Mouse (Mus musculus): ENCODE results near the gene Ovgp1. TPM values are rescaled to one million over a fixed set of nuclear protein-coding genes. Genes with fewer than 3 reads are reported as not detected.
"Not testable (repeated sequence)": the region's sequence is repeated elsewhere in the genome, so short reads cannot be mapped to it uniquely, and the experiment has no call there.

Ovgp1 gene
- polyA plus RNA-seq, 1 experiment = 3.9 TPM

DNA sequence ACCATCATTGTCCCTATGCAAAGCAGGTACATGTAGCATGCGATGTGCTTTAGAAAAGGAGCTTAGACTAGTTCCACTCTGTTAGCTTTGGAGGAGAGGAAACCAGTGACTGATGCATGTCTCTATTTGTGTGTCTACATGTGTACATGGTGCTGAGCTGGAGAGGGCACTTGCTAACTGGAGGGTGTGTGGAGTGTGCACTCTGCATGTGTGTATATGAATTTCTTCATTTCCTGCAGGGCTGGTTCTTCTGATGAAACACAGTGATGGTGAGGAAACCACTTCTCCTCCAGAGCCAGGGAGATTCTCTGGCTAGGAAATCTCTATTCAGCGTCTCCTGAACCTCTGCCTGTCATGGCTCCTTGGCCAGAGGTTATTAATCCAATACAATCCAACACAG lies 663 bp downstream of the Ovgp1 start:
- WGBS = 88% methylated on average over 2 of the region's 2 CpGs

GRCm38 (mm10) chr3:105989611-105990010 lies 16.1 kb downstream of the Ovgp1 start:
- WGBS = 95% methylated on average over 5 of the region's 5 CpGs

More for the DNA sequence above, 663 bp downstream of the Ovgp1 start:
- DNase-seq = no peak
- H3K27me3 ChIP-seq (ENCODE audit: control insufficient read depth, insufficient read depth, low read length) = no peaks in the 10 kb centered on the region
- TF ChIP-seq CTCF (IDR thresholded peaks at IDR 0.05; ENCODE audit: borderline replicate concordance, control insufficient read depth, extremely low read depth, insufficient read depth, low read length, poor library complexity) = no peak
- no peak for TF ChIP-seq POLR2A (IDR thresholded peaks at IDR 0.05; ENCODE audit: control insufficient read depth, extremely low read depth, insufficient read depth, low read length, poor library complexity)
- no peak overlapping the region for H3K4me3 ChIP-seq (ENCODE audit: control insufficient read depth, insufficient read depth, low read length)
- H3K36me3 ChIP-seq (ENCODE audit: control insufficient read depth, insufficient read depth, low read length) = peaks cover 4% of the 10 kb centered on the region
- no peaks in the 10 kb centered on the region for H3K4me1 ChIP-seq (replicated peaks; ENCODE audit: control insufficient read depth, insufficient read depth, low read length)
- no peak overlapping the region for H3K27ac ChIP-seq (ENCODE audit: control insufficient read depth, insufficient read depth, low read length)

DNA sequence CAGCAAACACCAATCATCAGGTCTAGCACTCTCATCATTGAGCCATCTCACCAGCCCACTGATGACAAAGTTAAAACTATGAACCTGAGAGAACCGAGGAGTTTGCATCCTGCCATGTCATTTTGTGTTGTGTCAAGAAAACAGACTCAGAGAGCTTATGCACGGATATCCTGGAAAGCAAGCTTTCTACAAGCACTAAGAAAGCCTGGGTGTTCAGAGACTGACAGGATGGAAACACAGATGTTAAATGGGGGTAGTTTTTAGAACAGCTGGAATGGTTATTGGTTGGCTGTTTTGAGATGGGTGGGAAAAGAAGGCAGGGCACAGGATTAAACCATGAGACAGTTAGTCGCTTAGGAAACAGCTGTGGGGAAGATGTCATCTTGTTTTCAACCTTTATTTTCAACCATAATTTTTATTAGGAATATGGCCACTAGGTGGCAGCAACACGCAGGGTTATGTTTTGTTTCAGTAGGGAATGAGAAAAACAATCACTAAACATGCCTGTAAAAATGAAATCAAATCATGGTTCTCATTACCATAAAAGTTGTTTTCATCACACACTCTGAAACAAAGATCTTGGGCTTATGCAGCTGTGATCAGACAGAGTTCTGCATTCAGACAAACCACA lies 18.3 kb downstream of the Ovgp1 start:
- Histone ChIP-seq H3K27ac (ENCODE audit: control insufficient read depth, insufficient read depth, low read length) (no peak overlapping the region), H3K27me3 (ENCODE audit: control insufficient read depth, insufficient read depth, low read length) (no peaks in the 10 kb centered on the region), H3K4me1 (replicated peaks; ENCODE audit: control insufficient read depth, insufficient read depth, low read length) (no peaks in the 10 kb centered on the region), H3K36me3 (ENCODE audit: control insufficient read depth, insufficient read depth, low read length) (no peaks in the 10 kb centered on the region), H3K4me3 (ENCODE audit: control insufficient read depth, insufficient read depth, low read length) (no peak overlapping the region)
- WGBS = 11% methylated on average over 4 of the region's 4 CpGs
- DNase-seq = peak; percentile 51
- no peak for TF ChIP-seq POLR2A (IDR thresholded peaks at IDR 0.05; ENCODE audit: control insufficient read depth, extremely low read depth, insufficient read depth, low read length, poor library complexity)

More at GRCm38 (mm10) chr3:105989611-105990010, 16.1 kb downstream of the Ovgp1 start:
- DNase-seq; H3K27me3 ChIP-seq (ENCODE audit: control insufficient read depth, insufficient read depth, low read length); H3K36me3 ChIP-seq (ENCODE audit: control insufficient read depth, insufficient read depth, low read length); H3K4me3 ChIP-seq (ENCODE audit: control insufficient read depth, insufficient read depth, low read length); H3K27ac ChIP-seq (ENCODE audit: control insufficient read depth, insufficient read depth, low read length); H3K4me1 ChIP-seq (replicated peaks; ENCODE audit: control insufficient read depth, insufficient read depth, low read length): not testable (repeated sequence)

- 20% methylated on average over 2 of the region's 2 CpGs for WGBS
- H3K27me3 ChIP-seq (ENCODE audit: control insufficient read depth, insufficient read depth, low read length) = no peaks in the 10 kb centered on the region
- H3K27ac ChIP-seq (ENCODE audit: control insufficient read depth, insufficient read depth, low read length) = no peak overlapping the region
- no peaks in the 10 kb centered on the region for H3K4me1 ChIP-seq (replicated peaks; ENCODE audit: control insufficient read depth, insufficient read depth, low read length)
- H3K36me3 ChIP-seq (ENCODE audit: control insufficient read depth, insufficient read depth, low read length) = no peaks in the 10 kb centered on the region
- no peak overlapping the region for H3K4me3 ChIP-seq (ENCODE audit: control insufficient read depth, insufficient read depth, low read length)
- no peak for DNase-seq
- TF ChIP-seq CTCF (IDR thresholded peaks at IDR 0.05; ENCODE audit: borderline replicate concordance, control insufficient read depth, extremely low read depth, insufficient read depth, low read length, poor library complexity) (no peak), POLR2A (IDR thresholded peaks at IDR 0.05; ENCODE audit: control insufficient read depth, extremely low read depth, insufficient read depth, low read length, poor library complexity) (no peak)
These were observed 21.2 kb downstream of the Ovgp1 start for GRCm38 (mm10) chr3:105994730-105995129.

GRCm38 (mm10) chr3:106000707-106001375 lies 27.3 kb downstream of the Ovgp1 start:
- 33% methylated on average over 11 of the region's 11 CpGs for WGBS
- no peak for TF ChIP-seq CTCF (IDR thresholded peaks at IDR 0.05; ENCODE audit: borderline replicate concordance, control insufficient read depth, extremely low read depth, insufficient read depth, low read length, poor library complexity)
- no peak for TF ChIP-seq POLR2A (IDR thresholded peaks at IDR 0.05; ENCODE audit: control insufficient read depth, extremely low read depth, insufficient read depth, low read length, poor library complexity)
- peaks cover 9% of the 10 kb centered on the region; the same call in 1 of the 2 replicates for H3K4me1 ChIP-seq (replicated peaks; ENCODE audit: control insufficient read depth, insufficient read depth, low read length)
- H3K27ac ChIP-seq (ENCODE audit: control insufficient read depth, insufficient read depth, low read length) = no peak overlapping the region
- no peak overlapping the region for H3K4me3 ChIP-seq (ENCODE audit: control insufficient read depth, insufficient read depth, low read length)
- H3K36me3 ChIP-seq (ENCODE audit: control insufficient read depth, insufficient read depth, low read length) = no peaks in the 10 kb centered on the region
- H3K27me3 ChIP-seq (ENCODE audit: control insufficient read depth, insufficient read depth, low read length) = no peaks in the 10 kb centered on the region
- DNase-seq = no peak

DNA sequence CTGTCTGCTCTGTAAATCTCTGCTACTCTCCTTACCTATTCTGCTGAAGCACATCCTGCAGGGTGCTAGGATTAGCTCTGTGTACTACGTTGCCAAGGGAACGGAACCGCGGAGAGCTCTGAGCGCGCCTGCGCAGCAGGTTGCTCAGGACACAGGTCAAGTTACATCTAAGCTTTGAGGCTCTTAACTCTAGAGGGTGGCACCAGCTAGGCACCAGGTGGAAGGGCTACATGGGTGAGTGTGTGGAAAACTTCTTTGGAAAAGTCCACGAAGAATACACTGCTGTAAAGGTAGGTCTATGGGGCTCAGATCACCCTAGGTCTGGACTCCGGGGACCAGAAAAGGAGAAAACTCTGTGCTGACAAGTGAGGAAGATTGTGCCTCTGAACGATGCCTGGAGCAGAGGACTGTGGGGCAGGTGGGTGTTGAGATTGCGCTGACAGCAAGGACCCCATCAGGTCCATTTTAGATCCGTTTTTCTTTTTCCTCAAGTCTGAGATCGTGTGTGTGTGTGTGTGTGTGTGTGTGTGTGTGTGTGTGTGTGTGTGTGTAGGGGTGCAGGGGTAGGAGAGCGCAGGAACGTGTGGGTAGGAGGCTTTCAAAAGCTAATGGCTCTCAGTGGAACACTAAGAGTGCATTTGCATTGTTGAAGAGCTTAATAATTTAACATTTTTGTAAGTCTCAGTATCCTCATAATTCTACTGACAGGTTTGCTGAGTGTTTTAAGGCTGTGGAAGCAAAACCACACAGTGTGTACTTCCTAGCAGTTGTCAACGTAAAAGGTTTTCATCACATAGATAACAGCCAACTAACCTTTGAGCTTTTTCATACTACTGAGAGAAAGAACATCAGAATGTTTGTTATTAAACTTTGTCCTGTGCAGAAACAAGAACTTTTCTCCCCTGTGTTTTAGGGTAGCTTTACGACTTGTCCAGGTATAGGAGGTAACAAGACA lies 28.2 kb downstream of the Ovgp1 start:
- peaks cover 9% of the 10 kb centered on the region; the same call in 1 of the 2 replicates for H3K4me1 ChIP-seq (replicated peaks; ENCODE audit: control insufficient read depth, insufficient read depth, low read length)
- DNase-seq = peak; percentile 21
- no peak for TF ChIP-seq CTCF (IDR thresholded peaks at IDR 0.05; ENCODE audit: borderline replicate concordance, control insufficient read depth, extremely low read depth, insufficient read depth, low read length, poor library complexity)
- no peak for TF ChIP-seq POLR2A (IDR thresholded peaks at IDR 0.05; ENCODE audit: control insufficient read depth, extremely low read depth, insufficient read depth, low read length, poor library complexity)
- 0 out of 2 replicates have a peak overlapping the region, but pooled peaks have one; percentile 12 for H3K4me3 ChIP-seq (ENCODE audit: control insufficient read depth, insufficient read depth, low read length)
- WGBS = 16% methylated on average over 17 of the region's 17 CpGs
- no peaks in the 10 kb centered on the region for H3K27me3 ChIP-seq (ENCODE audit: control insufficient read depth, insufficient read depth, low read length)
- no peaks in the 10 kb centered on the region for H3K36me3 ChIP-seq (ENCODE audit: control insufficient read depth, insufficient read depth, low read length)
- H3K27ac ChIP-seq (ENCODE audit: control insufficient read depth, insufficient read depth, low read length) = 0 out of 2 replicates have a peak overlapping the region, but pooled peaks have one; percentile 17

DNA sequence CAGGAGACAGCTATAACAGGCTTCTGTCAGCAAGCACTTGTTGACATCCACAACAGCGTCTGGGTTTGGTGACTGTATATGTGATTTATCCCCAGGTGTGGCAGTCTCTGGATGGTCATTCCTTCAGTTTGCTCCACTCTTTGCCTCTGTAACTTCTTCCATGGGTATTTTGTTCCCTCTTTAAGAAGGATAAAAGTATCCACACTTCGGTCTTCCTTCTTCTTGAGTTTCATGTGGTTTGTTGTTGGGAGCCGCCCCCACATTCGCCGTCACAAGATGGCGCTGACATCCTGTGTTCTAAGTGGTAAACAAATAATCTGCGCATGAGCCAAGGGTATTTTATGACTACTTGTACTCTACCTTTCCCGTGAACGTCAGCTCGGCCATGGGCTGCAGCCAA lies 29.8 kb downstream of the Ovgp1 start:
- Histone ChIP-seq H3K27ac (ENCODE audit: control insufficient read depth, insufficient read depth, low read length) (peak overlapping the region; percentile 85), H3K4me3 (ENCODE audit: control insufficient read depth, insufficient read depth, low read length) (peak overlapping the region; percentile 32)
- not testable (repeated sequence) for H3K36me3 ChIP-seq (ENCODE audit: control insufficient read depth, insufficient read depth, low read length); DNase-seq; H3K27me3 ChIP-seq (ENCODE audit: control insufficient read depth, insufficient read depth, low read length); H3K4me1 ChIP-seq (replicated peaks; ENCODE audit: control insufficient read depth, insufficient read depth, low read length)
- 70% methylated on average over 10 of the region's 10 CpGs for WGBS
